In genomic region chr9:37530888-37531705, GRCm38 (mm10) we compare ENCODE assay signal across 8 mouse cellular contexts. TPM values are rescaled to one million over a fixed set of nuclear protein-coding genes. Genes with fewer than 3 reads are reported as not detected.
DNase-seq lines count a peak whose midpoint lies in the region; ATAC-seq lines count a peak whose summit lies in the region.

No protein-coding gene starts in this region.

- no peaks in the 10 kb centered on the region for H3K36me3 ChIP-seq in heart, embryonic 11.5 days (ENCODE audit: control insufficient read depth, insufficient read depth, low read length)
- no peaks in the 10 kb centered on the region for H3K36me3 ChIP-seq in kidney, embryonic 14.5 days (ENCODE audit: control insufficient read depth, insufficient read depth, low read length)
- H3K36me3 ChIP-seq in lung, embryonic 16.5 days (ENCODE audit: control insufficient read depth, insufficient read depth, low read length), result peaks cover 6% of the 10 kb centered on the region

- H3K4me1 ChIP-seq in heart, embryonic 11.5 days (ENCODE audit: control insufficient read depth, insufficient read depth, low read length), result peaks cover 14% of the 10 kb centered on the region
- H3K4me1 ChIP-seq in kidney, embryonic 14.5 days (ENCODE audit: control insufficient read depth, insufficient read depth, low read length), result peaks cover 24% of the 10 kb centered on the region; the same call in 1 of the 2 replicates
- H3K4me1 ChIP-seq in lung, embryonic 16.5 days (replicated peaks; ENCODE audit: control insufficient read depth, insufficient read depth, low read length), result peaks cover 46% of the 10 kb centered on the region

- no peaks in the 10 kb centered on the region for H3K9me3 ChIP-seq in heart, embryonic 11.5 days (replicated peaks; ENCODE audit: control insufficient read depth, low read length)
- no peaks in the 10 kb centered on the region for H3K9me3 ChIP-seq in kidney, embryonic 14.5 days (ENCODE audit: control insufficient read depth, low read length)
- no peaks in the 10 kb centered on the region for H3K9me3 ChIP-seq in lung, embryonic 16.5 days (ENCODE audit: control insufficient read depth, low read length)

- ATAC-seq in frontal cortex, adult (ENCODE audit: low TSS enrichment), result peak; percentile 62
- ATAC-seq in heart, embryonic 11.5 days (replicated peaks; ENCODE audit: insufficient number of reproducible peaks, low FRiP score, low TSS enrichment), result no peak; the same call in 1 of the 2 replicates
- peak; percentile 81 for ATAC-seq in kidney, embryonic 14.5 days (ENCODE audit: low FRiP score, low TSS enrichment)
- ATAC-seq in lung, embryonic 16.5 days (ENCODE audit: low read depth), result peak; percentile 72

- peaks cover 21% of the 10 kb centered on the region; the same call in 1 of the 2 replicates for H3K27me3 ChIP-seq in heart, embryonic 11.5 days (ENCODE audit: control insufficient read depth, insufficient read depth, low read length)
- H3K27me3 ChIP-seq in kidney, embryonic 14.5 days (ENCODE audit: control insufficient read depth, insufficient read depth, low read length), result peaks cover 55% of the 10 kb centered on the region
- peaks cover 7% of the 10 kb centered on the region; the same call in 1 of the 2 replicates for H3K27me3 ChIP-seq in lung, embryonic 16.5 days (ENCODE audit: control insufficient read depth, insufficient read depth, low read depth, low read length)

- 2% methylated on average over 31 of the region's 31 CpGs for WGBS in heart, embryonic 11.5 days (ENCODE audit: insufficient replicate concordance)
- 1% methylated on average over 31 of the region's 31 CpGs for WGBS in kidney, embryonic 14.5 days
- 5% methylated on average over 31 of the region's 31 CpGs for WGBS in lung, embryonic 16.5 days

- no peak for DNase-seq in frontal cortex, postnatal 36 days (ENCODE audit: low spot score in 2 of 2)
- peak; percentile 71 for DNase-seq in cerebellum, adult 9-11 months
- peak; percentile 86 for DNase-seq in retina, embryonic 14.5 days (ENCODE audit: low spot score)
- no peak for DNase-seq in right cerebral cortex, adult 18-20 months

- H3K9ac ChIP-seq in heart, embryonic 11.5 days (ENCODE audit: low read depth, low read length), result peak overlapping the region; percentile 36
- H3K9ac ChIP-seq in kidney, embryonic 14.5 days (ENCODE audit: low read depth, low read length), result peak overlapping the region; percentile 36
- peak overlapping the region; percentile 65 for H3K9ac ChIP-seq in lung, embryonic 16.5 days (ENCODE audit: low read length)

- H3K4me2 ChIP-seq in heart, embryonic 11.5 days, result peak overlapping the region; percentile 76
- peak overlapping the region; percentile 65 for H3K4me2 ChIP-seq in kidney, embryonic 14.5 days (replicated peaks; ENCODE audit: low read depth, low read length)
- H3K4me2 ChIP-seq in lung, embryonic 16.5 days (ENCODE audit: low read depth, low read length), result peak overlapping the region; percentile 69

- peak overlapping the region; percentile 70 for H3K27ac ChIP-seq in heart, embryonic 11.5 days (ENCODE audit: low read depth, low read length)
- peak overlapping the region; percentile 66; the same call in 1 of the 2 replicates for H3K27ac ChIP-seq in kidney, embryonic 14.5 days (ENCODE audit: low read depth, low read length)
- peak overlapping the region; percentile 95 for H3K27ac ChIP-seq in lung, embryonic 16.5 days (ENCODE audit: low read length)

- peak overlapping the region; percentile 34 for H3K4me3 ChIP-seq in heart, embryonic 11.5 days (ENCODE audit: low read depth, low read length)
- H3K4me3 ChIP-seq in kidney, embryonic 14.5 days (ENCODE audit: low read length), result peak overlapping the region; percentile 38
- H3K4me3 ChIP-seq in lung, embryonic 16.5 days (ENCODE audit: low read length), result peak overlapping the region; percentile 53

RNA-seq across cellular contexts. Expression of gene Esam, which starts 3.2 kb away (rescaled TPM):
- polyA plus RNA-seq in heart, embryonic 11.5 days (2014; fragmentation: Nextera tagmentation; extraction: Ambion mirVana), result 45.4 and 59.6 TPM in 2 replicates
- 49.7 and 61.8 TPM in 2 replicates for polyA plus RNA-seq in kidney, embryonic 14.5 days (2014; fragmentation: Nextera tagmentation; extraction: Ambion mirVana)
- 184 and 194 TPM in 2 replicates for polyA plus RNA-seq in lung, embryonic 16.5 days (2015; fragmentation: Nextera tagmentation; extraction: Ambion mirVana)

RNA-seq across cellular contexts. Expression of gene Vsig2, which starts 8.0 kb away (rescaled TPM):
- 1.5 and 1.6 TPM in 2 replicates for polyA plus RNA-seq in heart, embryonic 11.5 days (2014; fragmentation: Nextera tagmentation; extraction: Ambion mirVana)
- polyA plus RNA-seq in kidney, embryonic 14.5 days (2014; fragmentation: Nextera tagmentation; extraction: Ambion mirVana), result 1.1 and 1.3 TPM in 2 replicates
- polyA plus RNA-seq in lung, embryonic 16.5 days (2015; fragmentation: Nextera tagmentation; extraction: Ambion mirVana), result 40.2 and 46.8 TPM in 2 replicates

RNA-seq across cellular contexts. Expression of gene Nrgn, which starts 21.6 kb away (rescaled TPM):
- polyA plus RNA-seq in heart, embryonic 11.5 days (2014; fragmentation: Nextera tagmentation; extraction: Ambion mirVana), result 4.8 and 5.2 TPM in 2 replicates
- polyA plus RNA-seq in kidney, embryonic 14.5 days (2014; fragmentation: Nextera tagmentation; extraction: Ambion mirVana), result 3.1 and 3.4 TPM in 2 replicates
- 4.7 and 9.0 TPM in 2 replicates for polyA plus RNA-seq in lung, embryonic 16.5 days (2015; fragmentation: Nextera tagmentation; extraction: Ambion mirVana)

RNA-seq across cellular contexts. Expression of gene Siae, which starts 24.4 kb away (rescaled TPM):
- 7.8 and 10.6 TPM in 2 replicates for polyA plus RNA-seq in heart, embryonic 11.5 days (2014; fragmentation: Nextera tagmentation; extraction: Ambion mirVana)
- polyA plus RNA-seq in kidney, embryonic 14.5 days (2014; fragmentation: Nextera tagmentation; extraction: Ambion mirVana), result 6.8 and 10.8 TPM in 2 replicates
- 14.9 and 15.3 TPM in 2 replicates for polyA plus RNA-seq in lung, embryonic 16.5 days (2015; fragmentation: Nextera tagmentation; extraction: Ambion mirVana)

RNA-seq across cellular contexts. Expression of gene Msantd2, which starts 42.0 kb away (rescaled TPM):
- 20.2 and 20.5 TPM in 2 replicates for polyA plus RNA-seq in heart, embryonic 11.5 days (2014; fragmentation: Nextera tagmentation; extraction: Ambion mirVana)
- polyA plus RNA-seq in kidney, embryonic 14.5 days (2014; fragmentation: Nextera tagmentation; extraction: Ambion mirVana), result 28.5 and 33.2 TPM in 2 replicates
- 22.0 and 25.0 TPM in 2 replicates for polyA plus RNA-seq in lung, embryonic 16.5 days (2015; fragmentation: Nextera tagmentation; extraction: Ambion mirVana)

Comparison
In these comparisons a context has a peak if more than half of its experiments do, and no peak if none do; other contexts are left out.
1. DNase-seq: peak in cerebellum, adult 9-11 months (single experiment) and retina, embryonic 14.5 days (single experiment); none in frontal cortex, postnatal 36 days (0 of 2) and right cerebral cortex, adult 18-20 months (single experiment).
2. RNA of gene Vsig2, which starts 8.0 kb away (polyA plus RNA-seq): 40.2 to 46.8 TPM in lung, embryonic 16.5 days; 1.5 to 1.6 TPM in heart, embryonic 11.5 days and 1.1 to 1.3 TPM in kidney, embryonic 14.5 days; every median in the first group is over 10 times any median in the second.
3. Peak in every context shown above with its lines, with median percentiles within 50 percentile points of each other: H3K27ac ChIP-seq, H3K4me2 ChIP-seq, H3K4me3 ChIP-seq and H3K9ac ChIP-seq.